Mouse (Mus musculus) thymus, postnatal 0 days (tissue): Measurements from ENCODE around the gene Klhl24. TPM values are rescaled to one million over a fixed set of nuclear protein-coding genes. Genes with fewer than 3 reads are reported as not detected.

Experiments
- DNase-seq: peaks from one replicate; pipeline ENCODE4 v3.0.0-alpha.2; 2015; ENCODE audit warnings: low spot score
- polyA plus RNA-seq: library from polyadenylated mRNA; unstranded; fragments of >200 nt; fragmentation: Nextera tagmentation; extraction: Ambion mirVana; gene quantifications from 2 replicates; pipeline ENCODE4 v1.2.1, GENCODE M21; 2015

The Klhl24 gene
- polyA plus RNA-seq, 1 experiment from 2014 or later = 29.2 TPM

GRCm38 (mm10) chr16:20140772-20141531, 43.6 kb downstream of the Klhl24 start, which contains the start of gene Yeats2:
Gene Yeats2, plus strand, starts transcription at chr16:20141063.
- DNase-seq = peak; percentile 92

- DNase-seq = peak; percentile 17
Observed at GRCm38 (mm10) chr16:20144568-20144967, 47.2 kb downstream of the Klhl24 start.

GRCm38 (mm10) chr16:20151991-20152390, 54.6 kb downstream of the Klhl24 start:
- DNase-seq = no peak

- no peak for DNase-seq
Observed at GRCm38 (mm10) chr16:20153742-20154141, 56.4 kb downstream of the Klhl24 start.

- no peak for DNase-seq
Observed at GRCm38 (mm10) chr16:20160130-20160529, 62.8 kb downstream of the Klhl24 start.

- DNase-seq = no peak
Observed at GRCm38 (mm10) chr16:20169071-20169470, 71.7 kb downstream of the Klhl24 start.

- no peak for DNase-seq
Observed at GRCm38 (mm10) chr16:20169471-20170106, 72.2 kb downstream of the Klhl24 start.

Other genes with a start within 250 kb of the Klhl24 start
- 130 and 131 TPM in 2 replicates for gene Klhl6, start 114.5 kb upstream of the Klhl24 start, polyA plus RNA-seq
- 8.9 and 9.9 TPM in 2 replicates for gene Yeats2, start 43.5 kb downstream of the Klhl24 start, polyA plus RNA-seq
- 0.05 and 0.10 TPM in 2 replicates for gene Map6d1, start 143.8 kb downstream of the Klhl24 start, polyA plus RNA-seq
- 115 and 133 TPM in 2 replicates for gene Parl, start 204.8 kb downstream of the Klhl24 start, polyA plus RNA-seq
- 0.08 and 0.24 TPM in 2 replicates for gene Cyp2ab1, start 227.9 kb downstream of the Klhl24 start, polyA plus RNA-seq